Mouse (Mus musculus): ENCODE results near the gene Nup210. TPM values are rescaled to one million over a fixed set of nuclear protein-coding genes. Genes with fewer than 3 reads are reported as not detected.

The Nup210 gene
- polyA plus RNA-seq, 1 experiment from 2014 or later = 2.0 TPM

DNA sequence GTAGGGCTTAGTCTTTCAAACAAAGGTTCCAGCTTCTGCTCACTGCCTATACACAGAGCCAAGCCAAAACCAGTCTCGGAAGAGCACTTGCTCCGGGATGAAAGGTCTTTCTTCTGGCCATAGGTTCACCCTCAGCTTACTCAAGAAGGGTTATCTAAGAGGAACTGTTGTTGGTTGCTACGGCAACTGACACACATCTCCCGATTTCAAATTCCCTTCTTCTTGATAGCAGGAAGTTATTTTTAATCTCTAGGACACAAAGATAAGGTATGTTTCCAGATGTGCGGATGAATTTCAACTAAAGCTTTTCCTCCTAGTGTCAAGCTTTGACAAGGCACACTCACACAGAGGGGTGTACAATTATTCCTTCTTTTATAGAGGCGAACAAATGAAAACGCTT is 68.6 kb downstream of the Nup210 start:
- H3K27ac ChIP-seq = no peak overlapping the region
- WGBS (ENCODE audit: missing documents) = 81% methylated on average over 7 of the region's 7 CpGs
- H3K79me2 ChIP-seq (ENCODE audit: inconsistent target) = no peaks in the 10 kb centered on the region
- no peaks in the 10 kb centered on the region for H3K36me3 ChIP-seq (ENCODE audit: inconsistent target)
- H3K4me3 ChIP-seq (ENCODE audit: inconsistent target) = no peak overlapping the region

DNA sequence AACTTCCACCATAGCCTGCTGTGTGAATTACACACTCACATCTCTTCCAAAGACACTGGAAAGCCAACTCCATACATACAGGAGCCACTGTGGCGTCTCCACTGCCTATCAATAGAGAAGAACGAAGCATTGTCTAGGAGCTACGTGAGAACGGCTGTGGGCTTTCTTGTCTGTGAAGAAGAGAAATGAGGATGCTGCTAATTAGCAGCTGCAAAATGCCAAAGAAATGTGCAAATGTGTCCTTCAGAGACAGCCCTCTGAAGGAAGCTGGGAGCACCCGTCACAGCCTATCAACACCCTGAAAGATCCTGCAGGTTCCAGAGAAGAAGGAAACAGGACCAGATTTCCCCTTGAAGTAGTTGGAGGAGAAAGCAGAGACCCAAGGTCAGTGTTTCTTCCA is 69.2 kb downstream of the Nup210 start:
- no peak overlapping the region for H3K27ac ChIP-seq
- no peaks in the 10 kb centered on the region for H3K36me3 ChIP-seq (ENCODE audit: inconsistent target)
- WGBS (ENCODE audit: missing documents) = 100% methylated on average over 5 of the region's 5 CpGs
- no peak overlapping the region for H3K4me3 ChIP-seq (ENCODE audit: inconsistent target)
- no peaks in the 10 kb centered on the region for H3K79me2 ChIP-seq (ENCODE audit: inconsistent target)

DNA sequence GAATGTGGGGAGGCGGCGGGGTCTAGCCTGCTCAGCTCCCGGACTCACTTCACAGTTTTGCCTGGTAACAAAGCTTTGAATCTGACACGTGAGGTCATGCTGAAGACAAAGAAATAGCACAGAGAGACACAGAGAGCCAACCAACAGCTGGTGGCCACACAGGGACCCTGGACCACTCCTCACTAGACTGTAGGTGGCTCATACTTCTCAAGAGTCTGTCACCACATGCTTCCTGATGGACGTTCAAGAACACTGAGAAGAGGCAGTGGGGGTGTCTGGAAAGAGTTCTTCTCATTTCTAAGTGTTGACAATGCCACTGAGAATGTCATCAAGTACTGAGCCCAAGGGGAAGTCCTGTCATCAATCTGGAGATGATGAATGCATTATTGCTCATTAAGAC is 70.4 kb downstream of the Nup210 start:
- WGBS (ENCODE audit: missing documents) = 96% methylated on average over 5 of the region's 5 CpGs
- Histone ChIP-seq H3K27ac (no peak overlapping the region), H3K79me2 (ENCODE audit: inconsistent target) (no peaks in the 10 kb centered on the region), H3K36me3 (ENCODE audit: inconsistent target) (no peaks in the 10 kb centered on the region), H3K4me3 (ENCODE audit: inconsistent target) (no peak overlapping the region)

GRCm38 (mm10) chr6:91044628-91045331 is 71.8 kb downstream of the Nup210 start:
- WGBS (ENCODE audit: missing documents) = 78% methylated on average over 6 of the region's 6 CpGs
- Histone ChIP-seq H3K36me3 (ENCODE audit: inconsistent target) (no peaks in the 10 kb centered on the region), H3K27ac (no peak overlapping the region), H3K4me3 (ENCODE audit: inconsistent target) (no peak overlapping the region), H3K79me2 (ENCODE audit: inconsistent target) (no peaks in the 10 kb centered on the region)

DNA sequence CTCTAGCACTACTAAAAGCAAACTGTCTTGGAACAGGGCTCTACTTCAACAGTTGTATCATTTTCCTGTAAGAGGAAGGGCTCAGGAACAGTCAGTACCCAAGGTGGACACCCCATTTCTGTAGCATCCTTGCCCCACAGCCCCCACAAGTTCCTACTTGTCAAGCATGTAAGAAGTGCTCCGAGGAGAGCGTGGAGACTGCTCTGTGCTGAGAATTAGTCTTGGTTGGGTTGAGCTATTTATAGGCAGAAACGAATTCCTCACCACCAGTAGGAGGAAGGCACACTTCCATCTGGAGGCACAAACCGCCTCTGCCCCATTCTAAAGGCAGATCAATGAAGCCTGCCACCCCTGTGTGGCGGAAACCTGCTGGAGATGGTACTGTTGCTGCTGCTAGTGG is 75.3 kb downstream of the Nup210 start:
- WGBS (ENCODE audit: missing documents) = 88% methylated on average over 5 of the region's 5 CpGs
- Histone ChIP-seq H3K36me3 (ENCODE audit: inconsistent target) (no peaks in the 10 kb centered on the region), H3K27ac (no peak overlapping the region), H3K4me3 (ENCODE audit: inconsistent target) (no peak overlapping the region), H3K79me2 (ENCODE audit: inconsistent target) (no peaks in the 10 kb centered on the region)

- H3K4me3 ChIP-seq (ENCODE audit: inconsistent target) = no peak overlapping the region
- no peaks in the 10 kb centered on the region for H3K36me3 ChIP-seq (ENCODE audit: inconsistent target)
- WGBS (ENCODE audit: missing documents) = 94% methylated on average over 5 of the region's 5 CpGs
- H3K79me2 ChIP-seq (ENCODE audit: inconsistent target) = no peaks in the 10 kb centered on the region
- H3K27ac ChIP-seq = no peak overlapping the region
Observed at GRCm38 (mm10) chr6:91028256-91028655, 88.4 kb downstream of the Nup210 start.

DNA sequence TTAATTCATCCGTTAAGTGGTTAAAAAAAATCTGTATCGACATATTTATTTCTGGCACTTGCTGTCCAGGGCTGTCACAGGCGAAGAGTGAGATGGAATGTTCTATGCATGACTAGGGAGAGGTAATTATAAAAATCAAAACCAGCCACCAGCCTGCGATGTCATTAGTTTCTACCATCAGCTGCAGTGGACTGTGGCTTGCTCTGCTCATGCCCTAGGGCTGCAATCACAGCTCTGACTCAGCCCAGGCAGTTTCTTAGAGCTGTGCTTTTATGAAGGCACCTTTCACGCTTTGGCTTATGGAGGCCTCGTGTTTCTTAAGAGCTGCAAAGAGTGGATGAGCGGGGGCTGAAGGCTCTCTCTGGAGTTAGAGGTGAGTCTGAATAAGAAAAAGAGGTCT is 95.8 kb downstream of the Nup210 start:
- 93% methylated on average over 7 of the region's 7 CpGs for WGBS (ENCODE audit: missing documents)
- Histone ChIP-seq H3K36me3 (ENCODE audit: inconsistent target) (no peaks in the 10 kb centered on the region), H3K27ac (no peak overlapping the region), H3K79me2 (ENCODE audit: inconsistent target) (no peaks in the 10 kb centered on the region), H3K4me3 (ENCODE audit: inconsistent target) (no peak overlapping the region)

DNA sequence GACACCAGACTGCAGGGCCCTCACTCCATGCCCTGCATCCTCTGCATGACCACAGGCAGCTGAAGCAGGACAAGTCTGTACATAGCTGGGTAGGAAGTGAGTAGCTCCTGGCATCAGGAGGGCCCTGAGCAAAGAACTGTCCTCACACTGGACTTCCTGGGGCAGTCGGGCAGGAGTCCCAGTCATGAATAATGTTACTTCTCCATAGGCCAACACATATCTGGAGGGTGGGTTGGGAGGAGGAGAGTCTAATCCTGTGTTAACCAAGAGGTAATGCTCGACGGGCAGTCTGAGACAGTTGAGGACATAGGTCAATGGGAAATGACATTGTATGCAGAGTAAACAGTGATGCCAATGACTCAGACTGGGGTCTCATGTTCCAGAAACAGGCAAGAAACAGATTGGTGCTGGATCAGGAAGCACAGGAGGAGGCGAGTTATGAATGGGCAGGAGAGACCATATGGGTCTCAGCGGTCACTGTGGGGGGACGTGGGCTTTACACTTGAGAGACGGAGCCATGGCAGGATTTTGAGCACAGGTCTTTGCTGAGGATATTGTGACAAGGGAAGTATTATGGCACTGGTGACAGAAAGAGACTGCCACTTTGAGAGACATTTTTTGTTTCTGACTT is 99.9 kb downstream of the Nup210 start:
- WGBS (ENCODE audit: missing documents) = 93% methylated on average over 7 of the region's 7 CpGs
- Histone ChIP-seq H3K36me3 (ENCODE audit: inconsistent target) (no peaks in the 10 kb centered on the region), H3K27ac (no peak overlapping the region), H3K79me2 (ENCODE audit: inconsistent target) (no peaks in the 10 kb centered on the region), H3K4me3 (ENCODE audit: inconsistent target) (no peak overlapping the region)

GRCm38 (mm10) chr6:91014198-91014958 is 102.3 kb downstream of the Nup210 start:
- no peak overlapping the region for H3K27ac ChIP-seq

GRCm38 (mm10) chr6:91012458-91012857 is 104.2 kb downstream of the Nup210 start:
- 84% methylated on average over 3 of the region's 3 CpGs for WGBS (ENCODE audit: missing documents)
- no peak overlapping the region for H3K4me3 ChIP-seq (ENCODE audit: inconsistent target)
- no peak overlapping the region for H3K27ac ChIP-seq
- H3K36me3 ChIP-seq (ENCODE audit: inconsistent target) = no peaks in the 10 kb centered on the region
- no peaks in the 10 kb centered on the region for H3K79me2 ChIP-seq (ENCODE audit: inconsistent target)

More at GRCm38 (mm10) chr6:91014198-91014958, 102.3 kb downstream of the Nup210 start:
- Histone ChIP-seq H3K4me3 (ENCODE audit: inconsistent target) (no peak overlapping the region), H3K36me3 (ENCODE audit: inconsistent target) (no peaks in the 10 kb centered on the region), H3K79me2 (ENCODE audit: inconsistent target) (no peaks in the 10 kb centered on the region)
- WGBS (ENCODE audit: missing documents) = 82% methylated on average over 9 of the region's 9 CpGs

- Histone ChIP-seq H3K4me3 (ENCODE audit: inconsistent target) (no peak overlapping the region), H3K79me2 (ENCODE audit: inconsistent target) (no peaks in the 10 kb centered on the region), H3K36me3 (ENCODE audit: inconsistent target) (no peaks in the 10 kb centered on the region), H3K27ac (no peak overlapping the region)
- 88% methylated on average over 4 of the region's 4 CpGs for WGBS (ENCODE audit: missing documents)
Observed at GRCm38 (mm10) chr6:91011568-91011967, 105.1 kb downstream of the Nup210 start.

GRCm38 (mm10) chr6:91008284-91008830 is 108.3 kb downstream of the Nup210 start:
- H3K27ac ChIP-seq = no peak overlapping the region
- H3K36me3 ChIP-seq (ENCODE audit: inconsistent target) = no peaks in the 10 kb centered on the region
- WGBS (ENCODE audit: missing documents) = 83% methylated on average over 3 of the region's 3 CpGs
- no peak overlapping the region for H3K4me3 ChIP-seq (ENCODE audit: inconsistent target)
- H3K79me2 ChIP-seq (ENCODE audit: inconsistent target) = no peaks in the 10 kb centered on the region

DNA sequence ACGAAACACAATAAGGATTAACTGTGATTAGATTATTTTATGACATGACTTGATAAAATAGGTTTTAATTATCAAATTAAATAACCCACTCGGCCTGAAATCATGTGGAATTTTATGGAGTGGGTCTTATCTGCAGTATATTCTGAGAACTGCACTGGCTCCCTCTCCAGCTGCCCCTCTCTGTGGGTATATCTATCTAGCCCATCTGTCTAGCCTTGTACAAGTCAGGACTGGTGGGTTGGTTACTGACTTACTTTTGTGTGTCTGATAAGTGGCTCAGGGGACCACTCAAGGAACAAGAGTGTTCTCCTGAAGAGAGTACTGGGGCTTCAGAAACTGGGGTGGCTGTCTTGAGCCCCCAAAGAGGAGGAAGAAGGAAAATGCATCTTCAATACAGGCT is 109.4 kb downstream of the Nup210 start:
- Histone ChIP-seq H3K36me3 (ENCODE audit: inconsistent target) (no peaks in the 10 kb centered on the region), H3K4me3 (ENCODE audit: inconsistent target) (no peak overlapping the region), H3K79me2 (ENCODE audit: inconsistent target) (no peaks in the 10 kb centered on the region), H3K27ac (no peak overlapping the region)
- 39% methylated on average over 2 of the region's 2 CpGs for WGBS (ENCODE audit: missing documents)

GRCm38 (mm10) chr6:91004157-91004556 is 112.5 kb downstream of the Nup210 start:
- H3K4me3 ChIP-seq (ENCODE audit: inconsistent target) = no peak overlapping the region
- no peak overlapping the region for H3K27ac ChIP-seq
- WGBS (ENCODE audit: missing documents) = 96% methylated on average over 2 of the region's 2 CpGs
- no peaks in the 10 kb centered on the region for H3K79me2 ChIP-seq (ENCODE audit: inconsistent target)
- H3K36me3 ChIP-seq (ENCODE audit: inconsistent target) = no peaks in the 10 kb centered on the region

Data from macrophage (primary cell).